Mouse (Mus musculus) ES-E14 (cell line): ENCODE results near the gene Ogfr.

Experiments used
- HCFC1 ChIP-seq: IDR thresholded peaks from 2 replicates; pipeline ENCODE4 v1.6.1; 2012; ENCODE audit warnings: low read length, inconsistent platforms, borderline replicate concordance; ENCODE audit not compliant: insufficient read depth
- MAFK ChIP-seq: IDR thresholded peaks from 2 replicates; pipeline ENCODE4 v1.6.1; 2014; ENCODE audit warnings: mild to moderate bottlenecking, low read depth, low read length, inconsistent platforms; ENCODE audit not compliant: insufficient read depth
- ZC3H11A ChIP-seq: IDR thresholded peaks from 2 replicates; pipeline ENCODE4 v1.6.1; 2012; ENCODE audit warnings: low read depth, mild to moderate bottlenecking, inconsistent platforms, low read length, borderline replicate concordance

DNA sequence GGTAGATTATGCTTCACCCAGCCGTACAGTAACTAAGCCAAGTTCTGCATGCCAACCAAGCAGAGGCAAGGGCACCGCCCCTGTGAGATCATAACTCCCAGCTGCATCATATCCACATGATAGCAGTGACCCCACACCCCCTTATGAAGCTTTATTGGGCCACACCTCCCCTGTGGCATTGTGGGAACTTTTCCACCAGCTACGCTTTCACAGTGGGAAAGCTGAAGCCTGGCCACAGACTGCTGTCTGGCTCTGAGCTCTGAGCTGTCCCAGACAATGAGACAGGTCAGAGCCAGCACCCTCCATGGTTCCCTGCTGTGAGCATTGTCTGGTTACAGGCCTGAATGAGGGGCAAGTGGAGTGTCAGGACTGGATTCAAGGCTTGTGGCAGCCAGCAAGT lies 8.0 kb upstream of the Ogfr start, which contains the start of gene Mrgbp:
- no peak for TF ChIP-seq MAFK
- no peak for TF ChIP-seq HCFC1
- no peak for TF ChIP-seq ZC3H11A
